Mouse (Mus musculus): ENCODE measurements around the gene Dpep3.

The Dpep3 gene

GRCm38 (mm10) chr8:105936866-105937475, 42.3 kb downstream of the Dpep3 start:
- in situ Hi-C loops (cut with MboI; ENCODE audit: low sequenced_read_pairs), result no loop called here

- in situ Hi-C loops (cut with MboI; ENCODE audit: low sequenced_read_pairs), result no loop called here
These were observed 43.2 kb downstream of the Dpep3 start for GRCm38 (mm10) chr8:105935863-105936603.

- in situ Hi-C loops (cut with MboI; ENCODE audit: low sequenced_read_pairs), result no loop called here
These were observed 44.1 kb downstream of the Dpep3 start for GRCm38 (mm10) chr8:105935105-105935504.

- in situ Hi-C loops (cut with MboI; ENCODE audit: low sequenced_read_pairs), result no loop called here
These were observed 45.5 kb downstream of the Dpep3 start, which contains the start of gene Ctrl for GRCm38 (mm10) chr8:105933762-105934161. TSS of gene Ctrl (minus strand) at chr8:105933862.

GRCm38 (mm10) chr8:105932525-105932924, 46.7 kb downstream of the Dpep3 start:
- in situ Hi-C loops (cut with MboI; ENCODE audit: low sequenced_read_pairs), result no loop called here

GRCm38 (mm10) chr8:105931271-105931670, 48.0 kb downstream of the Dpep3 start:
- in situ Hi-C loops (cut with MboI; ENCODE audit: low sequenced_read_pairs), result no loop called here

- in situ Hi-C loops (cut with MboI; ENCODE audit: low sequenced_read_pairs), result no loop called here
These were observed 48.6 kb downstream of the Dpep3 start for GRCm38 (mm10) chr8:105930602-105931001.

GRCm38 (mm10) chr8:105925123-105925522, 54.1 kb downstream of the Dpep3 start:
- in situ Hi-C loops (cut with MboI; ENCODE audit: low sequenced_read_pairs), result no loop called here
